Mouse (Mus musculus) erythroid progenitor cell, adult 5-6 weeks (primary cell): ENCODE data around the gene Krt6a. TPM values are rescaled to one million over a fixed set of nuclear protein-coding genes. Genes with fewer than 3 reads are reported as not detected.

Source experiments
- ATAC-seq: replicated peaks from 2 replicates; pipeline ENCODE4 v1.8.0; 2016; ENCODE audit warnings: moderate number of reproducible peaks, mild to moderate bottlenecking, moderate TSS enrichment, inconsistent platforms; ENCODE audit not compliant: poor library complexity, low FRiP score, severe bottlenecking
- total RNA-seq, 2 experiments: library from RNA; stranded (forward) in 1 of 2; stranded (reverse) in 1 of 2; fragments of 150-400 nt in 1 of 2; fragments of 186-747, 209-891 nt in 1 of 2; gene quantifications; 2 replicates each; pipeline versions ENCODE4 v1.2.3 to v1.2.4; 2015 to 2017; ENCODE audit warnings: low replicate concordance in 2 of 2

Gene Krt6a
- total RNA-seq, 2 experiments from 2014 or later: not detected

- no peak for ATAC-seq
Measured at GRCm38 (mm10) chr15:101647280-101647679, 46.8 kb downstream of the Krt6a start, which contains the start of gene Gm5478. Gene Gm5478, minus strand, starts transcription at chr15:101647380.

Other genes starting within 250 kb of the Krt6a start
- not detected in 2 replicates for gene Krt88, start 246.6 kb downstream of the Krt6a start, total RNA-seq (2015; ENCODE audit: low replicate concordance)
- not detected in 2 replicates for gene Krt88, start 246.6 kb downstream of the Krt6a start, total RNA-seq (2017; ENCODE audit: low replicate concordance)
- gene Krt81, start 230.6 kb downstream of the Krt6a start, total RNA-seq (2015; ENCODE audit: low replicate concordance): 0.84 TPM in 1 of 2 replicates, not detected in the other
- gene Krt81, start 230.6 kb downstream of the Krt6a start, total RNA-seq (2017; ENCODE audit: low replicate concordance): not detected in 2 replicates
- not detected in 2 replicates for gene Krt86, start 220.8 kb downstream of the Krt6a start, total RNA-seq (2015; ENCODE audit: low replicate concordance)
- not detected in 2 replicates for gene Krt86, start 220.8 kb downstream of the Krt6a start, total RNA-seq (2017; ENCODE audit: low replicate concordance)
- not detected in 2 replicates for gene Krt83, start 202.8 kb downstream of the Krt6a start, total RNA-seq (2015; ENCODE audit: low replicate concordance)
- not detected in 2 replicates for gene Krt83, start 202.8 kb downstream of the Krt6a start, total RNA-seq (2017; ENCODE audit: low replicate concordance)
- not detected in 2 replicates for gene Gm49425, start 177.0 kb downstream of the Krt6a start, total RNA-seq (2015; ENCODE audit: low replicate concordance)
- not detected in 2 replicates for gene Gm49425, start 177.0 kb downstream of the Krt6a start, total RNA-seq (2017; ENCODE audit: low replicate concordance)
- gene Krt84, start 161.5 kb downstream of the Krt6a start, total RNA-seq (2015; ENCODE audit: low replicate concordance): not detected in 2 replicates
- gene Krt84, start 161.5 kb downstream of the Krt6a start, total RNA-seq (2017; ENCODE audit: low replicate concordance): not detected in 2 replicates
- not detected in 2 replicates for gene Krt82, start 143.6 kb downstream of the Krt6a start, total RNA-seq (2015; ENCODE audit: low replicate concordance)
- gene Krt82, start 143.6 kb downstream of the Krt6a start, total RNA-seq (2017; ENCODE audit: low replicate concordance): not detected in 2 replicates
- not detected in 2 replicates for gene Krt90, start 131.4 kb downstream of the Krt6a start, total RNA-seq (2015; ENCODE audit: low replicate concordance)
- gene Krt90, start 131.4 kb downstream of the Krt6a start, total RNA-seq (2017; ENCODE audit: low replicate concordance): not detected in 2 replicates
- gene Krt75, start 120.4 kb downstream of the Krt6a start, total RNA-seq (2015; ENCODE audit: low replicate concordance): not detected in 2 replicates
- gene Krt75, start 120.4 kb downstream of the Krt6a start, total RNA-seq (2017; ENCODE audit: low replicate concordance): not detected in 2 replicates
- gene Gm5414, start 66.1 kb downstream of the Krt6a start, total RNA-seq (2015; ENCODE audit: low replicate concordance): not detected in 2 replicates
- not detected in 2 replicates for gene Gm5414, start 66.1 kb downstream of the Krt6a start, total RNA-seq (2017; ENCODE audit: low replicate concordance)
- gene Gm5478, start 46.9 kb downstream of the Krt6a start, total RNA-seq (2015; ENCODE audit: low replicate concordance): not detected in 2 replicates
- gene Gm5478, start 46.9 kb downstream of the Krt6a start, total RNA-seq (2017; ENCODE audit: low replicate concordance): not detected in 2 replicates
- not detected in 2 replicates for gene Krt6b, start 14.0 kb downstream of the Krt6a start, total RNA-seq (2015; ENCODE audit: low replicate concordance)
- gene Krt6b, start 14.0 kb downstream of the Krt6a start, total RNA-seq (2017; ENCODE audit: low replicate concordance): not detected in 2 replicates
- gene Krt5, start 18.6 kb upstream of the Krt6a start, total RNA-seq (2015; ENCODE audit: low replicate concordance): not detected in 2 replicates
- gene Krt5, start 18.6 kb upstream of the Krt6a start, total RNA-seq (2017; ENCODE audit: low replicate concordance): not detected in 2 replicates
- not detected in 2 replicates for gene Krt71, start 48.8 kb upstream of the Krt6a start, total RNA-seq (2015; ENCODE audit: low replicate concordance)
- not detected in 2 replicates for gene Krt71, start 48.8 kb upstream of the Krt6a start, total RNA-seq (2017; ENCODE audit: low replicate concordance)
- gene Krt72, start 92.2 kb upstream of the Krt6a start, total RNA-seq (2015; ENCODE audit: low replicate concordance): not detected in 2 replicates
- gene Krt72, start 92.2 kb upstream of the Krt6a start, total RNA-seq (2017; ENCODE audit: low replicate concordance): not detected in 2 replicates
- not detected in 2 replicates for gene Krt73, start 108.0 kb upstream of the Krt6a start, total RNA-seq (2015; ENCODE audit: low replicate concordance)
- gene Krt73, start 108.0 kb upstream of the Krt6a start, total RNA-seq (2017; ENCODE audit: low replicate concordance): not detected in 2 replicates
- gene Krt2, start 123.9 kb upstream of the Krt6a start, total RNA-seq (2015; ENCODE audit: low replicate concordance): not detected in 2 replicates
- gene Krt2, start 123.9 kb upstream of the Krt6a start, total RNA-seq (2017; ENCODE audit: low replicate concordance): not detected in 2 replicates
- gene Krt1, start 156.5 kb upstream of the Krt6a start, total RNA-seq (2015; ENCODE audit: low replicate concordance): not detected in 2 replicates
- not detected in 2 replicates for gene Krt1, start 156.5 kb upstream of the Krt6a start, total RNA-seq (2017; ENCODE audit: low replicate concordance)
- not detected in 2 replicates for gene Krt77, start 175.4 kb upstream of the Krt6a start, total RNA-seq (2015; ENCODE audit: low replicate concordance)
- gene Krt77, start 175.4 kb upstream of the Krt6a start, total RNA-seq (2017; ENCODE audit: low replicate concordance): not detected in 2 replicates
- gene Krt76, start 198.6 kb upstream of the Krt6a start, total RNA-seq (2015; ENCODE audit: low replicate concordance): not detected in 2 replicates
- not detected in 2 replicates for gene Krt76, start 198.6 kb upstream of the Krt6a start, total RNA-seq (2017; ENCODE audit: low replicate concordance)
- gene Krt4, start 230.4 kb upstream of the Krt6a start, total RNA-seq (2015; ENCODE audit: low replicate concordance): not detected in 2 replicates
- gene Krt4, start 230.4 kb upstream of the Krt6a start, total RNA-seq (2017; ENCODE audit: low replicate concordance): not detected in 2 replicates
- not detected in 2 replicates for gene Krt79, start 246.0 kb upstream of the Krt6a start, total RNA-seq (2015; ENCODE audit: low replicate concordance)
- not detected in 2 replicates for gene Krt79, start 246.0 kb upstream of the Krt6a start, total RNA-seq (2017; ENCODE audit: low replicate concordance)